Mouse (Mus musculus): ENCODE results near the gene 0610030E20Rik. TPM values are rescaled to one million over a fixed set of nuclear protein-coding genes. Genes with fewer than 3 reads are reported as not detected.
A peak's percentile ranks its signal among the peaks of the same experiment; 100 is the strongest.

0610030E20Rik gene
- polyA plus RNA-seq, 1 experiment from 2014 or later = 17.4 TPM

DNA sequence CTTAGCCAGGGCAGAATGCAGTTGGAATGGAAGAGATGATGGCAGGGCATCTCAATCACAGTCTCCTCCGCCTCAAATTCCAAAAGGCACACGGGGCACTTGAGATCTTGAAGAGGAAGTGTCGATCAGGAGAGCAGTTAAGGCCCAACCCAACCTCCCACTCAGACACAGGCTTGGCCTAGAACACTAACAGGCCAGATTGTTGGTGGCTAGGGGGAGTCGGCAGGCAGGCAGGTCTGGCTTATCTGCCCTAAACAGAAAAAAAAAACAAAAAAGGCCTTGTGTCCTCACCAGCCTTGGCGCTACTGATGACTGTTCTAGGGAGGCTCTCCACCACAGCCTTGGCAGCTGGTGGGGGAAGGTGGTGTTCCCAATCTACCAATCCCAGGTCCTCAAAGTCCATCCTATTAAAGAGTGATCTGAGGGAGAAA, 14.0 kb downstream of the 0610030E20Rik start:
- H3K4me2 ChIP-seq = peak overlapping the region; percentile 89
- H3K36me3 ChIP-seq (ENCODE audit: control insufficient read depth, insufficient read depth, low read length) = peaks cover 11% of the 10 kb centered on the region; the same call in 1 of the 2 replicates
- no peaks in the 10 kb centered on the region for H3K9me3 ChIP-seq (replicated peaks; ENCODE audit: control insufficient read depth, low read length)
- 23% methylated on average over 5 of the region's 5 CpGs for WGBS (ENCODE audit: insufficient replicate concordance)
- ATAC-seq (replicated peaks; ENCODE audit: insufficient number of reproducible peaks, low FRiP score, low TSS enrichment) = no peak
- H3K27ac ChIP-seq (ENCODE audit: low read depth, low read length) = peak overlapping the region; percentile 29; the same call in 1 of the 2 replicates
- peak overlapping the region; percentile 88 for H3K4me3 ChIP-seq (ENCODE audit: low read depth, low read length)
- H3K4me1 ChIP-seq (ENCODE audit: control insufficient read depth, insufficient read depth, low read length) = peaks cover 28% of the 10 kb centered on the region
- peak overlapping the region; percentile 82 for H3K9ac ChIP-seq (ENCODE audit: low read depth, low read length)
- no peaks in the 10 kb centered on the region for H3K27me3 ChIP-seq (ENCODE audit: control insufficient read depth, insufficient read depth, low read length)

DNA sequence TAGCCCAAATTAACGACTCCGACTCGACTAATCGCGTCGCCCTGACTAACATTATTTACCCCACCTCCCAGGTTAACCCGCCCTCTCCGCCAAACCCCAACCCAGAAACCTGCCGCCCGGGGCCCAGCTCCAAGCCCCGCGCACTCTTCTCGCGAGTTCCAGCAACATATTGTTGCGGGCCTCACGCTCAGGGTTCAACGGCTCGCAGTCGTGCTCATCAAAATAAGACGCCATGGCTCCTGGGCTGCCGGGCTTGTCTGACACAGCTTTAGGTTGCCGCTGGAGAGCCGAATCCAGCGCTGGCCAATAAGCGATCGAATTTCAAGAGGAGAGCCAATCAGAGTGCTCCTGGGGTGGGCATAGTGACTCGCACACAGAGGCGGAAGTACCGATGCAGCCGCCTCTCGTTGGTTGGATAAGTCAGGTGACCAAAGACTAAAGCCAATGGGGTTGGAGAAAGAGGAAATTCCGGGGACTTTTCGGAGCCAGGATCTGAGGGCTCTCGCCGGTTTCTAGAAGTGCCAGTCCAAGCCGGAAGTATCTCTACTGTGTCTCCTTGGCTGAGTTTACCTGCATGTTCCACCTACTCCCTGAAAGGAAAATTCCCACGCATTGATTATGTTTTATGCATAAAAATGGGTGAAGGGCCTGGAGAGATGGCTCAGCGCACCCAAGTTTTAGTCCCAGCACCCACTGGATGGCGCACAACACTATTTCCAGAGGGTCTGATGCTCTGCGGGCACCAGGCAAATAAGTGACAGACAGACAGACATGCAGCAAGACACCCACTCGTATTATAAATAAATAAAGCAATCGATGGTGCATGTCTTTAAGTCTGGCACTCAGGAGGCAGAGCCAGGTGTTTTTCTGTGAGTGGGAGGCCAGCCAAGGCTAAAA, 15.3 kb downstream of the 0610030E20Rik start:
- Histone ChIP-seq H3K4me2 (peak overlapping the region; percentile 89), H3K36me3 (ENCODE audit: control insufficient read depth, insufficient read depth, low read length) (peaks cover 11% of the 10 kb centered on the region; the same call in 1 of the 2 replicates), H3K9ac (ENCODE audit: low read depth, low read length) (peak overlapping the region; percentile 82), H3K4me3 (ENCODE audit: low read depth, low read length) (peak overlapping the region; percentile 88), H3K27ac (ENCODE audit: low read depth, low read length) (peak overlapping the region; percentile 63), H3K4me1 (ENCODE audit: control insufficient read depth, insufficient read depth, low read length) (peaks cover 21% of the 10 kb centered on the region), H3K27me3 (ENCODE audit: control insufficient read depth, insufficient read depth, low read length) (no peaks in the 10 kb centered on the region), H3K9me3 (replicated peaks; ENCODE audit: control insufficient read depth, low read length) (no peaks in the 10 kb centered on the region)
- ATAC-seq (replicated peaks; ENCODE audit: insufficient number of reproducible peaks, low FRiP score, low TSS enrichment) = peak; percentile 96
- WGBS (ENCODE audit: insufficient replicate concordance) = under 1% methylated on average over 42 of the region's 42 CpGs

DNA sequence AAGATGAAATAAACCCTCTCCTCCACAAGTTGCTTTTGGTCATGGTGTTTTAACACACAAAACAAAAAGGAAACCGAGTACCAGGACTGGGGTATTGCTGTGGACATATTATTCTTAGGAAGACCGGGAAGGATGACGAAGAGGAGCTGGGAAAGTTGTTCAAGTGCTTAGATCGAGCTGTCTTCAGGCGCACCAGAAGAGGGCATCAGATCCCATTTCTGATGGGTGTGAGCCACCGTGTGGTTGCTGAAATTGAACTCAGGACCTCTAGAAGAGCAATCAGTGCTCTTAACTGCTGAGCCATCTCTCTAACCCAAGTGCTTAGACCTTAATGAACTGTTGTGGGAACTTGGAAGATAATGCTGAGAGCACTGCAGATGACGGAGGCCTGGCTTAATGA, 16.9 kb downstream of the 0610030E20Rik start:
- WGBS (ENCODE audit: insufficient replicate concordance) = 45% methylated on average over 7 of the region's 7 CpGs
- Histone ChIP-seq H3K9me3 (replicated peaks; ENCODE audit: control insufficient read depth, low read length) (no peaks in the 10 kb centered on the region), H3K4me1 (ENCODE audit: control insufficient read depth, insufficient read depth, low read length) (peaks cover 14% of the 10 kb centered on the region), H3K4me2 (no peak overlapping the region), H3K27ac (ENCODE audit: low read depth, low read length) (no peak overlapping the region), H3K4me3 (ENCODE audit: low read depth, low read length) (no peak overlapping the region), H3K27me3 (ENCODE audit: control insufficient read depth, insufficient read depth, low read length) (no peaks in the 10 kb centered on the region), H3K9ac (ENCODE audit: low read depth, low read length) (no peak overlapping the region), H3K36me3 (ENCODE audit: control insufficient read depth, insufficient read depth, low read length) (0 out of 2 replicates have a peak, but pooled peaks cover 5% of the 10 kb centered on the region)
- no peak for ATAC-seq (replicated peaks; ENCODE audit: insufficient number of reproducible peaks, low FRiP score, low TSS enrichment)

DNA sequence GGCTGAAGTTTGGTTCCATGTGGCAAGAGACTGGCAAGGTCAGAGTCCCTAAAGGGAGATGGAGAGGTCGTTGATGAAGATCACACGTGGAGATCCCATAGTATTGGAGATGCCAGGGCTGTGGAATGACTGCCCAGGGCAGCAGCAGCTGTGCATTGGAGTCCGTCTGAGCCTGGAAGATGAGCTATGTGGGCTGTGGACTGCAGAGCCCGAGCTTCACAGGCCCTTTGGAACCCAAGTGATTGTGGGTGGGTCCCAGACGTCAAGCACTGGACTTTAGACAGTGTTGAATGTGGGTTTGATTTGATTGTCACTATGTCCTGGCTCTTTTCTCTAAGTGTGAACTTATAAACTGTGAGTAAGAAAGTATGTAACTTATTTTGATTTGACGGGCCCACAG, 17.9 kb downstream of the 0610030E20Rik start:
- Histone ChIP-seq H3K9me3 (replicated peaks; ENCODE audit: control insufficient read depth, low read length) (no peaks in the 10 kb centered on the region), H3K4me3 (ENCODE audit: low read depth, low read length) (no peak overlapping the region), H3K4me1 (ENCODE audit: control insufficient read depth, insufficient read depth, low read length) (peaks cover 14% of the 10 kb centered on the region), H3K4me2 (no peak overlapping the region), H3K9ac (ENCODE audit: low read depth, low read length) (no peak overlapping the region), H3K27me3 (ENCODE audit: control insufficient read depth, insufficient read depth, low read length) (no peaks in the 10 kb centered on the region), H3K27ac (ENCODE audit: low read depth, low read length) (no peak overlapping the region), H3K36me3 (ENCODE audit: control insufficient read depth, insufficient read depth, low read length) (0 out of 2 replicates have a peak, but pooled peaks cover 5% of the 10 kb centered on the region)
- WGBS (ENCODE audit: insufficient replicate concordance) = 78% methylated on average over 6 of the region's 6 CpGs
- no peak for ATAC-seq (replicated peaks; ENCODE audit: insufficient number of reproducible peaks, low FRiP score, low TSS enrichment)

DNA sequence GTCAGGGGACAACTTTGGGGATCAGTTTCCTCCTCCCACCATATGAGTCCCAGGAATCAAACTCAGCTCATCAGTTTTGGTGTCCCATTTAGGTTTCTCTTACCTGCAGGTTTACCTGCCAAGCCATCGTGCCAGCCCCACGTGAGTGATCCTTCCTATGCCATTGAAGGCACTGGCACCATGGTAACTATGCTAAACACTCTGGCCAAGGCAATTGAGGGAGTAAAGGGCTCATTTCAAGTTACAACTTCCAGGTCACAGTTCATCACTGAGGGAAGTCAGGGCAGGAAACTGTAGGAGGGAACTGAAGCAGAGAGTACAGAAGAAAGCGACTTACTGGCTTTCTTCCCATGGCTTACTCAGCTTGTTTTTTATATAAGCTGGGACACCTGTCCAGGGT, 19.2 kb downstream of the 0610030E20Rik start:
- no peak for ATAC-seq (replicated peaks; ENCODE audit: insufficient number of reproducible peaks, low FRiP score, low TSS enrichment)
- Histone ChIP-seq H3K4me3 (ENCODE audit: low read depth, low read length) (no peak overlapping the region), H3K9ac (ENCODE audit: low read depth, low read length) (no peak overlapping the region), H3K27ac (ENCODE audit: low read depth, low read length) (no peak overlapping the region), H3K9me3 (replicated peaks; ENCODE audit: control insufficient read depth, low read length) (no peaks in the 10 kb centered on the region), H3K27me3 (ENCODE audit: control insufficient read depth, insufficient read depth, low read length) (no peaks in the 10 kb centered on the region), H3K36me3 (ENCODE audit: control insufficient read depth, insufficient read depth, low read length) (no peaks in the 10 kb centered on the region), H3K4me2 (no peak overlapping the region), H3K4me1 (ENCODE audit: control insufficient read depth, insufficient read depth, low read length) (peaks cover 13% of the 10 kb centered on the region)
- WGBS (ENCODE audit: insufficient replicate concordance) = 67% methylated on average over 3 of the region's 3 CpGs

DNA sequence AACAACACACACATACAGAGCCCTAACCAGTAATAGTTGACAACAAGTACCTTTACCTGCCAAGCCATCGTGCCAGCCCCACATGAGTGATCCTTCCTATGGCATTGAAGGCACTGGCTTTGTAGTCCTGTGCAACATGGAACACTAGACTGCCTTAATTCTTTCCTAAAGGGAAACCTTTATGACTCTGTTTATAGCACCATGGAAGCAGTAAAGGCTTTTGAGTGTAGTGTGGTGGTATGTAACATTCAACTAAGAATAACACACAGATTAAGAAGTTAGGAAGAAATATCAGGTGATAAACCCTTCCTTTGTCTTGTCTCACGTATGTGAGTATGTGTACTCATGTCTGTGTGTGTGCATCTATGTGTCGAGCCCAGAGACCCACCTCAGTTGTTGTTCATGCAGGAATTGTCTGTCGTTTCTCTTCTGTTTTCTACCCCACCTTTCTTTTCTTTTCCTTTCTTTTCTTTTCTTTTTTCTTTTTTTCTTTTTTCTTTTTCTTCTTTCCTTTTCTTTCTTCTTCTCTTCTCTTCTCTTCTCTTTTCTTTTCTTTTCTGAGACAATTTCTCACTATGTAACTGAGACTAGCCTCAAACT, 19.8 kb downstream of the 0610030E20Rik start, which contains the start of gene Rnf181:
TSS of gene Rnf181 (minus strand) at position 113 of the 600 bp plus-strand sequence.
- Histone ChIP-seq H3K27ac (ENCODE audit: low read depth, low read length) (no peak within 1 kb of the TSS), H3K9me3 (replicated peaks; ENCODE audit: control insufficient read depth, low read length) (no peaks in the 10 kb centered on the region), H3K4me2 (no peak within 1 kb of the TSS), H3K36me3 (ENCODE audit: control insufficient read depth, insufficient read depth, low read length) (no peaks in the 10 kb centered on the region), H3K27me3 (ENCODE audit: control insufficient read depth, insufficient read depth, low read length) (no peaks in the 10 kb centered on the region), H3K4me3 (ENCODE audit: low read depth, low read length) (no peak within 1 kb of the TSS), H3K4me1 (ENCODE audit: control insufficient read depth, insufficient read depth, low read length) (peaks cover 11% of the 10 kb centered on the region), H3K9ac (ENCODE audit: low read depth, low read length) (no peak within 1 kb of the TSS)
- ATAC-seq (replicated peaks; ENCODE audit: insufficient number of reproducible peaks, low FRiP score, low TSS enrichment) = no peak
- WGBS (ENCODE audit: insufficient replicate concordance) = 64% methylated on average over 4 of the region's 4 CpGs

DNA sequence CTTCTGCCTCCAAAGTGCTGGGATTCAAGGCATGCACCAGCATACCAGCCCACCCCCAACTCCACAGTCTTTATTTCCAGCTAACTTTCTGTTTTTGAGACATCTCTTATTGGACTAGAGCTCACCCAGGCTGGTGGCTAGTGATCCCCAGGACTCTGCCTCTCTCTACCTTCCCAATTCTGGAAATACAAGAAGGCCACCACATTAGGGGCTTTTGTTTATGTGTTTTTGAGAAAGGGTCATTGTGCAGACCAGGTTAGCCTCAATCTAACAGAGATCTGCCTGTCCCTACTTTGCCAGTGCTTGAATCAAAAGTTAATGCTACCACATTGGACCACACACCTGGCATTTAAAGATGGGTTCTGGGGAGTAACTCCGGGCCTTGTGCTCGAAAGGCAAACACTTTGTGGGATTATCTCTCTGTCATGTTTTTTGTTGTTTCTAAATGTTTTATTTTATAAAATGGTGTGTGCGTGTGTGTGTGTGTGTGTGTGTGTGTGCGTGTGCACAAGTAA, 20.4 kb downstream of the 0610030E20Rik start:
- Histone ChIP-seq H3K27ac (ENCODE audit: low read depth, low read length) (no peak overlapping the region), H3K9me3 (replicated peaks; ENCODE audit: control insufficient read depth, low read length) (no peaks in the 10 kb centered on the region), H3K9ac (ENCODE audit: low read depth, low read length) (no peak overlapping the region), H3K4me1 (ENCODE audit: control insufficient read depth, insufficient read depth, low read length) (peaks cover 11% of the 10 kb centered on the region), H3K4me3 (ENCODE audit: low read depth, low read length) (no peak overlapping the region), H3K36me3 (ENCODE audit: control insufficient read depth, insufficient read depth, low read length) (no peaks in the 10 kb centered on the region), H3K4me2 (no peak overlapping the region), H3K27me3 (ENCODE audit: control insufficient read depth, insufficient read depth, low read length) (no peaks in the 10 kb centered on the region)
- no peak for ATAC-seq (replicated peaks; ENCODE audit: insufficient number of reproducible peaks, low FRiP score, low TSS enrichment)
- WGBS (ENCODE audit: insufficient replicate concordance) = 71% methylated on average over 4 of the region's 4 CpGs

DNA sequence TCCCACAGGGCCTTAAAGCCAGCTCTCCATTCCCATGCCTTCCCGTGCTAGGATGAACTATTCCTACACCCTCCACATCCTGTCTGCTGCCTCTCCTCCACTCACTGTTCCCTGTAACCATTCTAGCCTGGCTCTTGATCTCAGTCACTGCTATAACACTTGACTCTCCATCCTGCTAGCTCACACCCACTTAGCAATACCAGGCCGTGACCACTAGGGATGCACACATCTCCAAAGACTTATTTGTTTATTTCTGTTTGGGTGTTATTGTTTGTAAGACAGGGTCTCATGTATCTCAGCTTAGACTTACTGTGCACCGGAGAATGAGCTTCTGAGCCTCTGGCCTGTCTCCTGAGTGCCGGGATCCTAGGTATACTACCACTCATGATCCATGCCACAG, 22.4 kb downstream of the 0610030E20Rik start:
- Histone ChIP-seq H3K27ac (ENCODE audit: low read depth, low read length) (no peak overlapping the region), H3K27me3 (ENCODE audit: control insufficient read depth, insufficient read depth, low read length) (no peaks in the 10 kb centered on the region), H3K9ac (ENCODE audit: low read depth, low read length) (no peak overlapping the region), H3K36me3 (ENCODE audit: control insufficient read depth, insufficient read depth, low read length) (no peaks in the 10 kb centered on the region), H3K4me2 (no peak overlapping the region), H3K4me3 (ENCODE audit: low read depth, low read length) (no peak overlapping the region), H3K9me3 (replicated peaks; ENCODE audit: control insufficient read depth, low read length) (no peaks in the 10 kb centered on the region), H3K4me1 (ENCODE audit: control insufficient read depth, insufficient read depth, low read length) (peaks cover 20% of the 10 kb centered on the region)
- no peak for ATAC-seq (replicated peaks; ENCODE audit: insufficient number of reproducible peaks, low FRiP score, low TSS enrichment)
- 72% methylated on average over 4 of the region's 4 CpGs for WGBS (ENCODE audit: insufficient replicate concordance)

Data from heart, embryonic 11.5 days (tissue).